Mouse (Mus musculus) embryonic facial prominence, embryonic 11.5 days (tissue): ENCODE results near the gene Zfp109. TPM values are rescaled to one million over a fixed set of nuclear protein-coding genes. Genes with fewer than 3 reads are reported as not detected.
"Not testable (repeated sequence)": the region's sequence is repeated elsewhere in the genome, so short reads cannot be mapped to it uniquely, and the experiment has no call there.

Source experiments
- ATAC-seq: fragments of 200-750 bp; cut with Nextera tagmentation; replicated peaks from 2 replicates; pipeline ENCODE4 v1.8.0; 2017; ENCODE audit warnings: low read depth; ENCODE audit not compliant: insufficient number of reproducible peaks, low FRiP score, low TSS enrichment
- DNase-seq: peaks from one replicate; pipeline ENCODE4 v3.0.0-alpha.2; 2015; ENCODE audit warnings: low spot score
- H3K27ac ChIP-seq: fragments of 300-500 bp; sonication (generic); replicated peaks from 2 replicates; pipeline ENCODE4 v1.5.1; 2014; ENCODE audit warnings: mild to moderate bottlenecking, low read depth, low read length, control low read depth
- H3K27me3 ChIP-seq: fragments of 300-500 bp; sonication (generic); 2 replicates; pipeline ENCODE4 v1.6.1; 2014; ENCODE audit warnings: mild to moderate bottlenecking, low read length, moderate library complexity, mixed read lengths; ENCODE audit not compliant: control insufficient read depth, insufficient read depth
- H3K36me3 ChIP-seq: fragments of 300-500 bp; sonication (generic); replicated peaks from 2 replicates; pipeline ENCODE4 v1.6.1; 2014; ENCODE audit warnings: low read depth, mild to moderate bottlenecking, low read length, moderate library complexity, mixed read lengths; ENCODE audit not compliant: control insufficient read depth, insufficient read depth
- H3K4me1 ChIP-seq: fragments of 300-500 bp; sonication (generic); 2 replicates; pipeline ENCODE4 v1.6.1; 2014; ENCODE audit warnings: low read length, mixed read lengths; ENCODE audit not compliant: control insufficient read depth, insufficient read depth
- H3K4me2 ChIP-seq: fragments of 300-500 bp; sonication (generic); 2 replicates; pipeline ENCODE4 v1.6.1; 2014; ENCODE audit warnings: low read depth, mild to moderate bottlenecking, control low read depth, low read length, moderate library complexity
- H3K4me3 ChIP-seq: fragments of 300-500 bp; sonication (generic); 2 replicates; pipeline ENCODE4 v1.5.1; 2014; ENCODE audit warnings: low read depth, low read length, control low read depth
- H3K9ac ChIP-seq: fragments of 300-500 bp; sonication (generic); replicated peaks from 2 replicates; pipeline ENCODE4 v1.6.1; 2014; ENCODE audit warnings: mild to moderate bottlenecking, control low read depth, low read length
- H3K9me3 ChIP-seq: fragments of 300-500 bp; sonication (generic); replicated peaks from 2 replicates; pipeline ENCODE4 v1.6.1; 2016; ENCODE audit warnings: mild to moderate bottlenecking, low read length, inconsistent platforms, mixed read lengths; ENCODE audit not compliant: control insufficient read depth
- WGBS: fragments of 180-500 bp; shearing (Covaris S2); extraction: QIAGEN DNeasy Blood & Tissue Kit; methylation state at CpG from one replicate; pipeline ENCODE4 v1.1.7; 2014; 5-methylcytosine and 5-hydroxymethylcytosine counted together
- polyA plus RNA-seq: library from polyadenylated mRNA; unstranded; fragments of >200 nt; fragmentation: Nextera tagmentation; extraction: Ambion mirVana; gene quantifications from 2 replicates; pipeline ENCODE4 v1.2.1, GENCODE M21; 2014

Zfp109 gene
- 5.1 and 5.7 TPM in 2 replicates for polyA plus RNA-seq

- DNase-seq (peak; percentile 85), ATAC-seq (peak; percentile 87)
- no peaks in the 10 kb centered on the region for H3K27me3 ChIP-seq
- no peaks in the 10 kb centered on the region for H3K9me3 ChIP-seq
- H3K4me2 ChIP-seq, result peak within 1 kb of the TSS; percentile 50
- H3K27ac ChIP-seq, result no peak within 1 kb of the TSS
- WGBS, result 6% methylated on average over 28 of the region's 28 CpGs
- H3K4me1 ChIP-seq, result no peaks in the 10 kb centered on the region
- H3K4me3 ChIP-seq, result peak within 1 kb of the TSS; percentile 72
- H3K36me3 ChIP-seq, result no peaks in the 10 kb centered on the region; the same call in 1 of the 2 replicates
- H3K9ac ChIP-seq, result peak within 1 kb of the TSS; percentile 77
Measured at GRCm38 (mm10) chr7:24237040-24237791, at the start of gene Zfp109. Zfp109 (minus strand) TSS chr7:24237560.

- no peak for DNase-seq
- peaks cover 21% of the 10 kb centered on the region for H3K36me3 ChIP-seq
- no peak overlapping the region for H3K27ac ChIP-seq
- H3K4me3 ChIP-seq, result no peak overlapping the region
- H3K4me2 ChIP-seq, result no peak overlapping the region; the same call in 1 of the 2 replicates
- 78% methylated on average over 4 of the region's 4 CpGs for WGBS
- H3K9ac ChIP-seq, result no peak overlapping the region
- no peak for ATAC-seq
- no peaks in the 10 kb centered on the region for H3K9me3 ChIP-seq
- H3K27me3 ChIP-seq, result no peaks in the 10 kb centered on the region
- no peaks in the 10 kb centered on the region for H3K4me1 ChIP-seq
Measured at GRCm38 (mm10) chr7:24286916-24287315, 49.6 kb upstream of the Zfp109 start.

- H3K4me1 ChIP-seq, result no peaks in the 10 kb centered on the region
- DNase-seq (no peak), ATAC-seq (no peak)
- no peak overlapping the region for H3K4me2 ChIP-seq
- no peak overlapping the region for H3K4me3 ChIP-seq
- H3K9ac ChIP-seq, result no peak overlapping the region
- no peaks in the 10 kb centered on the region for H3K9me3 ChIP-seq
- no peak overlapping the region for H3K27ac ChIP-seq
- no peaks in the 10 kb centered on the region for H3K27me3 ChIP-seq
- 48% methylated on average over 4 of the region's 4 CpGs for WGBS
- peaks cover 13% of the 10 kb centered on the region for H3K36me3 ChIP-seq
Measured at GRCm38 (mm10) chr7:24286090-24286489, 48.7 kb upstream of the Zfp109 start.

GRCm38 (mm10) chr7:24280858-24281145, 43.4 kb upstream of the Zfp109 start:
- Histone ChIP-seq H3K4me2 (no peak overlapping the region), H3K36me3 (no peaks in the 10 kb centered on the region), H3K9me3 (no peaks in the 10 kb centered on the region), H3K9ac (no peak overlapping the region), H3K4me1 (no peaks in the 10 kb centered on the region), H3K4me3 (no peak overlapping the region), H3K27ac (no peak overlapping the region), H3K27me3 (no peaks in the 10 kb centered on the region)
- DNase-seq (no peak), ATAC-seq (no peak)
- WGBS, result 56% methylated on average over 4 of the region's 4 CpGs

- Histone ChIP-seq H3K9ac (no peak overlapping the region), H3K4me2 (no peak overlapping the region), H3K36me3 (no peaks in the 10 kb centered on the region; the same call in 1 of the 2 replicates), H3K27me3 (no peaks in the 10 kb centered on the region), H3K27ac (no peak overlapping the region), H3K9me3 (no peaks in the 10 kb centered on the region), H3K4me1 (no peaks in the 10 kb centered on the region), H3K4me3 (no peak overlapping the region)
- no peak for DNase-seq
- 54% methylated on average over 10 of the region's 10 CpGs for WGBS
- no peak for ATAC-seq
Measured at GRCm38 (mm10) chr7:24280031-24280857, 42.9 kb upstream of the Zfp109 start.

GRCm38 (mm10) chr7:24278771-24279170, 41.4 kb upstream of the Zfp109 start:
- not testable (repeated sequence) for H3K4me1 ChIP-seq, DNase-seq
- 75% methylated on average over 3 of the region's 3 CpGs for WGBS

GRCm38 (mm10) chr7:24274456-24274855, 37.1 kb upstream of the Zfp109 start:
- H3K36me3 ChIP-seq, result peaks cover 9% of the 10 kb centered on the region
- H3K9me3 ChIP-seq, result no peaks in the 10 kb centered on the region
- H3K4me1 ChIP-seq, result no peaks in the 10 kb centered on the region
- 95% methylated on average over 4 of the region's 4 CpGs for WGBS
- H3K4me3 ChIP-seq, result no peak overlapping the region
- DNase-seq, result no peak
- H3K27ac ChIP-seq, result no peak overlapping the region
- no peaks in the 10 kb centered on the region for H3K27me3 ChIP-seq
- H3K9ac ChIP-seq, result no peak overlapping the region
- no peak overlapping the region for H3K4me2 ChIP-seq
- no peak for ATAC-seq

More at GRCm38 (mm10) chr7:24278771-24279170, 41.4 kb upstream of the Zfp109 start:
- H3K36me3 ChIP-seq, H3K9ac ChIP-seq, ATAC-seq, H3K4me2 ChIP-seq, H3K27ac ChIP-seq, H3K4me3 ChIP-seq, H3K27me3 ChIP-seq, H3K9me3 ChIP-seq: not testable (repeated sequence)

GRCm38 (mm10) chr7:24271191-24271590, 33.8 kb upstream of the Zfp109 start:
- Histone ChIP-seq H3K9me3 (no peaks in the 10 kb centered on the region), H3K9ac (no peak overlapping the region), H3K4me3 (no peak overlapping the region), H3K36me3 (peaks cover 9% of the 10 kb centered on the region), H3K4me2 (no peak overlapping the region), H3K27me3 (no peaks in the 10 kb centered on the region), H3K27ac (no peak overlapping the region), H3K4me1 (no peaks in the 10 kb centered on the region)
- ATAC-seq (no peak), DNase-seq (no peak)
- WGBS, result 96% methylated on average over 6 of the region's 6 CpGs
